Mouse (Mus musculus): ENCODE measurements around the gene Mgp. TPM values are rescaled to one million over a fixed set of nuclear protein-coding genes. Genes with fewer than 3 reads are reported as not detected.

The Mgp gene
- polyA plus RNA-seq (2011; ENCODE audit: insufficient read depth, insufficient read length, low replicate concordance, missing spikeins): 43.9 and 117 TPM in 2 replicates

- 72% methylated on average over 9 of the region's 9 CpGs for WGBS
- no peaks in the 10 kb centered on the region for H3K4me1 ChIP-seq (ENCODE audit: control insufficient read depth, insufficient read depth, low read length)
- no peak within 1 kb of the TSS for H3K27ac ChIP-seq (ENCODE audit: control insufficient read depth, insufficient read depth, low read depth, low read length, poor library complexity)
- TF ChIP-seq POLR2A (IDR thresholded peaks at IDR 0.05; ENCODE audit: borderline replicate concordance, control insufficient read depth, low read depth, low read length) (no peak), CTCF (IDR thresholded peaks at IDR 0.05; ENCODE audit: control insufficient read depth, insufficient read depth, low read length) (no peak)
- H3K4me3 ChIP-seq (replicated peaks; ENCODE audit: control insufficient read depth, low read depth, low read length): no peak within 1 kb of the TSS
Observed at GRCm38 (mm10) chr6:136875670-136876069, at the start of gene Mgp. Gene Mgp, minus strand, starts transcription at chr6:136875823.

GRCm38 (mm10) chr6:136925049-136925448, 49.4 kb upstream of the Mgp start:
- 41% methylated on average over 8 of the region's 8 CpGs for WGBS
- no peaks in the 10 kb centered on the region for H3K4me1 ChIP-seq (ENCODE audit: control insufficient read depth, insufficient read depth, low read length)
- no peak overlapping the region for H3K4me3 ChIP-seq (replicated peaks; ENCODE audit: control insufficient read depth, low read depth, low read length)
- no peak for TF ChIP-seq POLR2A (IDR thresholded peaks at IDR 0.05; ENCODE audit: borderline replicate concordance, control insufficient read depth, low read depth, low read length)
- TF ChIP-seq CTCF (IDR thresholded peaks at IDR 0.05; ENCODE audit: control insufficient read depth, insufficient read depth, low read length): no peak
- 0 out of 2 replicates have a peak overlapping the region, but pooled peaks have one; percentile 20 for H3K27ac ChIP-seq (ENCODE audit: control insufficient read depth, insufficient read depth, low read depth, low read length, poor library complexity)

GRCm38 (mm10) chr6:136923532-136923931, 47.9 kb upstream of the Mgp start, which contains the start of gene Pde6h:
Gene Pde6h, plus strand, starts transcription at chr6:136923832.
- WGBS: 85% methylated on average over 8 of the region's 8 CpGs
- no peak within 1 kb of the TSS for H3K27ac ChIP-seq (ENCODE audit: control insufficient read depth, insufficient read depth, low read depth, low read length, poor library complexity)
- no peak within 1 kb of the TSS for H3K4me3 ChIP-seq (replicated peaks; ENCODE audit: control insufficient read depth, low read depth, low read length)
- TF ChIP-seq POLR2A (IDR thresholded peaks at IDR 0.05; ENCODE audit: borderline replicate concordance, control insufficient read depth, low read depth, low read length): no peak
- TF ChIP-seq CTCF (IDR thresholded peaks at IDR 0.05; ENCODE audit: control insufficient read depth, insufficient read depth, low read length): no peak
- no peaks in the 10 kb centered on the region for H3K4me1 ChIP-seq (ENCODE audit: control insufficient read depth, insufficient read depth, low read length)

- 69% methylated on average over 7 of the region's 7 CpGs for WGBS
- Histone ChIP-seq H3K27ac (ENCODE audit: control insufficient read depth, insufficient read depth, low read depth, low read length, poor library complexity) (no peak overlapping the region), H3K4me3 (replicated peaks; ENCODE audit: control insufficient read depth, low read depth, low read length) (no peak overlapping the region), H3K4me1 (ENCODE audit: control insufficient read depth, insufficient read depth, low read length) (no peaks in the 10 kb centered on the region)
- no peak for TF ChIP-seq POLR2A (IDR thresholded peaks at IDR 0.05; ENCODE audit: borderline replicate concordance, control insufficient read depth, low read depth, low read length)
- TF ChIP-seq CTCF (IDR thresholded peaks at IDR 0.05; ENCODE audit: control insufficient read depth, insufficient read depth, low read length): no peak
Observed at GRCm38 (mm10) chr6:136922871-136923270, 47.2 kb upstream of the Mgp start.

GRCm38 (mm10) chr6:136922080-136922479, 46.5 kb upstream of the Mgp start, which contains the start of gene Erp27:
Gene Erp27, minus strand, starts transcription at chr6:136922180.
- WGBS: 54% methylated on average over 5 of the region's 5 CpGs
- TF ChIP-seq CTCF (IDR thresholded peaks at IDR 0.05; ENCODE audit: control insufficient read depth, insufficient read depth, low read length) (no peak), POLR2A (IDR thresholded peaks at IDR 0.05; ENCODE audit: borderline replicate concordance, control insufficient read depth, low read depth, low read length) (no peak)
- H3K4me1 ChIP-seq (ENCODE audit: control insufficient read depth, insufficient read depth, low read length): no peaks in the 10 kb centered on the region
- no peak within 1 kb of the TSS for H3K27ac ChIP-seq (ENCODE audit: control insufficient read depth, insufficient read depth, low read depth, low read length, poor library complexity)
- H3K4me3 ChIP-seq (replicated peaks; ENCODE audit: control insufficient read depth, low read depth, low read length): no peak within 1 kb of the TSS

GRCm38 (mm10) chr6:136921601-136922000, 46.0 kb upstream of the Mgp start:
- Histone ChIP-seq H3K4me1 (ENCODE audit: control insufficient read depth, insufficient read depth, low read length) (no peaks in the 10 kb centered on the region), H3K4me3 (replicated peaks; ENCODE audit: control insufficient read depth, low read depth, low read length) (no peak overlapping the region), H3K27ac (ENCODE audit: control insufficient read depth, insufficient read depth, low read depth, low read length, poor library complexity) (no peak overlapping the region)
- 37% methylated on average over 7 of the region's 7 CpGs for WGBS
- no peak for TF ChIP-seq POLR2A (IDR thresholded peaks at IDR 0.05; ENCODE audit: borderline replicate concordance, control insufficient read depth, low read depth, low read length)
- no peak for TF ChIP-seq CTCF (IDR thresholded peaks at IDR 0.05; ENCODE audit: control insufficient read depth, insufficient read depth, low read length)

GRCm38 (mm10) chr6:136920320-136921257, 45.0 kb upstream of the Mgp start:
- 37% methylated on average over 16 of the region's 16 CpGs for WGBS

GRCm38 (mm10) chr6:136917885-136918284, 42.3 kb upstream of the Mgp start:
- TF ChIP-seq POLR2A (IDR thresholded peaks at IDR 0.05; ENCODE audit: borderline replicate concordance, control insufficient read depth, low read depth, low read length): no peak
- TF ChIP-seq CTCF (IDR thresholded peaks at IDR 0.05; ENCODE audit: control insufficient read depth, insufficient read depth, low read length): no peak
- 71% methylated on average over 2 of the region's 2 CpGs for WGBS
- Histone ChIP-seq H3K27ac (ENCODE audit: control insufficient read depth, insufficient read depth, low read depth, low read length, poor library complexity) (no peak overlapping the region), H3K4me3 (replicated peaks; ENCODE audit: control insufficient read depth, low read depth, low read length) (no peak overlapping the region), H3K4me1 (ENCODE audit: control insufficient read depth, insufficient read depth, low read length) (no peaks in the 10 kb centered on the region)

More at GRCm38 (mm10) chr6:136920320-136921257, 45.0 kb upstream of the Mgp start:
- no peaks in the 10 kb centered on the region for H3K4me1 ChIP-seq (ENCODE audit: control insufficient read depth, insufficient read depth, low read length)
- no peak for TF ChIP-seq CTCF (IDR thresholded peaks at IDR 0.05; ENCODE audit: control insufficient read depth, insufficient read depth, low read length)
- TF ChIP-seq POLR2A (IDR thresholded peaks at IDR 0.05; ENCODE audit: borderline replicate concordance, control insufficient read depth, low read depth, low read length): no peak
- no peak overlapping the region for H3K4me3 ChIP-seq (replicated peaks; ENCODE audit: control insufficient read depth, low read depth, low read length)
- no peak overlapping the region for H3K27ac ChIP-seq (ENCODE audit: control insufficient read depth, insufficient read depth, low read depth, low read length, poor library complexity)
